In genomic region chr15:27506127-27506886, GRCm38 (mm10) we compare ENCODE assay signal across 10 mouse cellular contexts. TPM values are rescaled to one million over a fixed set of nuclear protein-coding genes. Genes with fewer than 3 reads are reported as not detected.
DNase-seq lines count a peak whose midpoint lies in the region; ATAC-seq and TF ChIP-seq lines count a peak whose summit lies in the region.
"Had no signal": no experiment of that assay in that cellular context is flagged by ENCODE, and none has a peak within 500 bp of the region (broad histone marks: within the 10 kb centered on the region; RNA-seq: fewer than 3 reads in every experiment).

No protein-coding gene starts in this region.

- H3K4me1 ChIP-seq in heart, embryonic 11.5 days (ENCODE audit: control insufficient read depth, insufficient read depth, low read length), result peaks cover 63% of the 10 kb centered on the region
- peaks cover 17 to 31% of the 10 kb centered on the region in 2 experiments for H3K4me1 ChIP-seq in liver, embryonic 14.5 days (replicated peaks; ENCODE audit: control insufficient read depth in 2 of 2, insufficient read depth in 2 of 2, low read length in 1 of 2)

- no peak for TF ChIP-seq EP300 in liver, embryonic 14.5 days (IDR thresholded peaks at IDR 0.05; ENCODE audit: low read depth)

- no peak overlapping the region for H3K4me3 ChIP-seq in heart, embryonic 11.5 days (ENCODE audit: low read depth, low read length)
- H3K4me3 ChIP-seq in liver, embryonic 14.5 days (ENCODE audit: insufficient read depth in 1 of 2, low read depth in 2 of 2, low read length in 2 of 2), result no peak overlapping the region

- no peaks in the 10 kb centered on the region for H3K27me3 ChIP-seq in heart, embryonic 11.5 days (ENCODE audit: control insufficient read depth, insufficient read depth, low read length)
- H3K27me3 ChIP-seq in liver, embryonic 14.5 days (ENCODE audit: control insufficient read depth, insufficient read depth, low read length), result no peaks in the 10 kb centered on the region

- peak overlapping the region; percentile 51 for H3K27ac ChIP-seq in heart, embryonic 11.5 days (ENCODE audit: low read depth, low read length)
- peak overlapping the region; percentile 4; the same call in 1 of the 2 replicates for H3K27ac ChIP-seq in liver, embryonic 14.5 days
- H3K27ac ChIP-seq: hindbrain, postnatal 0 days had no signal

- no peak for TF ChIP-seq CTCF in liver, embryonic 14.5 days (IDR thresholded peaks at IDR 0.05; ENCODE audit: low read depth)

- no peaks in the 10 kb centered on the region for H3K36me3 ChIP-seq in heart, embryonic 11.5 days (ENCODE audit: control insufficient read depth, insufficient read depth, low read length)
- no peaks in the 10 kb centered on the region for H3K36me3 ChIP-seq in liver, embryonic 14.5 days (replicated peaks; ENCODE audit: control insufficient read depth, insufficient read depth, low read depth)

- no peak overlapping the region for H3K9ac ChIP-seq in heart, embryonic 11.5 days (ENCODE audit: low read depth, low read length)
- no peak overlapping the region for H3K9ac ChIP-seq in liver, embryonic 14.5 days (replicated peaks)

- peak overlapping the region; percentile 29 for H3K4me2 ChIP-seq in heart, embryonic 11.5 days
- H3K4me2 ChIP-seq in liver, embryonic 14.5 days (ENCODE audit: low read depth), result peak overlapping the region; percentile 12; the same call in 1 of the 2 replicates

- ATAC-seq in heart, embryonic 11.5 days (replicated peaks; ENCODE audit: insufficient number of reproducible peaks, low FRiP score, low TSS enrichment), result no peak
- ATAC-seq in liver, embryonic 14.5 days (ENCODE audit: insufficient read depth), result peak; percentile 69
- ATAC-seq: hindbrain, postnatal 0 days had no signal

- no peaks in the 10 kb centered on the region for H3K9me3 ChIP-seq in heart, embryonic 11.5 days (replicated peaks; ENCODE audit: control insufficient read depth, low read length)
- no peaks in the 10 kb centered on the region for H3K9me3 ChIP-seq in liver, embryonic 14.5 days (ENCODE audit: control insufficient read depth, low read length)

- DNase-seq in heart, adult 11 months, result no peak
- DNase-seq in 416B (ENCODE audit: low read depth), result peak; percentile 58
- peak; percentile 17 for DNase-seq in adrenal gland, postnatal 14 days
- no peak for DNase-seq in liver, embryonic 14.5 days (ENCODE audit: low read depth in 3 of 3, low spot score in 3 of 3)
- DNase-seq in spleen, postnatal 14 days (ENCODE audit: low spot score in 2 of 2), result no peak
- DNase-seq in layer of hippocampus, postnatal 14 days (ENCODE audit: low spot score in 2 of 2), result no peak
- DNase-seq in gastrocnemius, postnatal 25 days, result no peak
- DNase-seq: thymus, adult 18-20 months had no signal

- 30% methylated on average over 5 of the region's 5 CpGs for WGBS in heart, embryonic 11.5 days (ENCODE audit: insufficient replicate concordance)
- WGBS in liver, embryonic 14.5 days (ENCODE audit: insufficient replicate concordance), result 27% methylated on average over 5 of the region's 5 CpGs

RNA-seq across cellular contexts. Expression of gene Ank, which starts 39.8 kb away (rescaled TPM):
- 11.9 and 13.5 TPM in 2 replicates for polyA plus RNA-seq in heart, embryonic 11.5 days (2014; fragmentation: Nextera tagmentation; extraction: Ambion mirVana)
- 30.2 and 34.6 TPM in 2 replicates for total RNA-seq in adrenal gland, postnatal 14 days (2021)
- 22.1 and 24.6 TPM in 2 replicates for polyA plus RNA-seq in liver, embryonic 14.5 days (2012; rRNA removed)
- 13.6 and 14.1 TPM in 2 replicates for polyA plus RNA-seq in liver, embryonic 14.5 days (2014; fragmentation: Nextera tagmentation; extraction: Ambion mirVana)
- 100 to 1,000 TPM; 147 to 148 TPM for total RNA-seq in layer of hippocampus, postnatal 14 days (2021)
- total RNA-seq in gastrocnemius, postnatal 25 days (2021), result 100 to 1,000 TPM in 1 of 2 experiments, 10 to 100 TPM in 1; 92.7 to 101 TPM

Comparison
In these comparisons a context has a peak if more than half of its experiments do, and no peak if none do; other contexts are left out.
1. DNase-seq: peak in 416B (single experiment) and adrenal gland, postnatal 14 days (single experiment); none in heart, adult 11 months (single experiment), liver, embryonic 14.5 days (0 of 3), spleen, postnatal 14 days (0 of 2), layer of hippocampus, postnatal 14 days (0 of 2) and gastrocnemius, postnatal 25 days (single experiment).